Mouse (Mus musculus): ENCODE data around the gene Hist1h4f.

Gene Hist1h4f

DNA sequence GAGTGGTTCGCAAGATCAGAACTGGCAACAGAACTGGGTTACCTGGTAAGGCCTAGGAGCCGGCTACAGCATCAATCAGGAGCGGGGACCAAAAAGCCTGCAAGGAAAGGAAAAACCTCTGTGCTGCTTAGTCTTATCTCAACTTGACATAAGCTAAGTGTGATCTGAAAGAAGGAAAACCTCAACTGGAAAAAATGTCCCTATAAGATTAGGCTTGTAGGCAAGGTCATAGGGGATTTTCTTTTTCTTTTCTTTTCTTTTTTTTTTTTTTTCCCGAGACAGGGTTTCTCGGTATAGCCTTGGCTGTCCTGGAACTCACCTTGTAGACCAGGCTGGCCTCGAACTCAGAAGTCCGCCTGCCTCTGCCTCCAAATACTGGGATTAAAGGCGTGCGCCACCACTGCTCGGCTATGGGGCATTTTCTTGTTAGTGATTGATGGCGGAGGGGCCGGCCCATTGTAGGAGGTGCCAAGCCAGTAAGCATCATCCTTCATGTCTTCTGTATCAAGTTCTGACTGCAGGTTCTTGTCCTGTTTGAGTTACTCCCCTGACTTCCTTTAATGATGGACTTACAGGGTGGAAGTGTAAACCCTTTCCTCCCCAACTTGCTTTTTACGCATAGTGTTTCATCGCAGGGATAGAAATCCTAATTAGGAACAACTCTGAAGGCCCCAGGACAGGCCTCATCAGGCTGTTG, 44.5 kb downstream of the Hist1h4f start:
- DNase-seq: no peak

DNA sequence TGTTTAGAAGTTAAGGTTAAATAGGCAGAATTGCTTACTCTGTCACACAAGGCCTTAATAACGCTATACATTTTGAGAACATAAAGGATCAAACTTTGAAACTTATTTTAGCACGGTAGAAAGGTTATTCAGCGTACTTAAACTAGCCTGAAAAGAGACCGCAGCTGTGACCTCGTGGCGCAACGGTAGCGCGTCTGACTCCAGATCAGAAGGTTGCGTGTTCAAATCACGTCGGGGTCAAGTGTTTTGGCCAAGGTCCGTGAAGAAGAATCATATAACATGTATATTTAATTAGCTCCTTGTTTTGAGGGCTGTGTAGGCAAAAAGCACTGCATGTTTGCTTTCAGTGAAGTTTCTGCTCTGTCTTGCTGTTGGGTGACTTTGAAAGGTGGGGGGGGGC, 45.1 kb downstream of the Hist1h4f start:
- no peak for DNase-seq

GRCm38 (mm10) chr13:23505662-23506345, 45.6 kb downstream of the Hist1h4f start:
- DNase-seq: no peak

GRCm38 (mm10) chr13:23503797-23504196, 47.7 kb downstream of the Hist1h4f start:
- no peak for DNase-seq

GRCm38 (mm10) chr13:23502916-23503315, 48.5 kb downstream of the Hist1h4f start:
- DNase-seq: no peak

DNA sequence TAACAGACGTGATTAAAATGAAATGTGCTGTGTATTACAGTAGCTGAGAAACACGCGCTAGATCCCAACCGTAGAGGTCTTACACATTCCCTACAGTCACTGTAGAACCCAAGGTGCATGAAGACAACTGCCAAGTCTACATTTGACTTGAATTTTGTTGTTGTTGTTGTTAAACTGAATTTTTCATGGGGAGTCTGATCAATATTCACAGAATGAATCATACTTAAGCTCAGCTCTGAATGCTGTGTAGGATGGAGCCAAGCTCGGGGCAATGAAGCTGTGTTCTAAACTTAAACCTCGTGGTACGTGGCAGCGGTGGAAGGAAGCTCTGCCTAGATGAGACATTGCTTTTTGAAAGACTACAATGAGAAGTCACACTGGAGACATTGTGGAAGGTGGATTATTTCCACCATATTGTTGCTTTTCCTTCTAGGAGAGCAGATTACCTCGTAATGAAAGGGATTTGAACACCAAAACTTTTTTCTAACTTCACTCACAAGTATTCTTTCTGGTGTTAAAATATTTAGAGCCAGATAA, 49.3 kb downstream of the Hist1h4f start:
- DNase-seq: no peak

DNA sequence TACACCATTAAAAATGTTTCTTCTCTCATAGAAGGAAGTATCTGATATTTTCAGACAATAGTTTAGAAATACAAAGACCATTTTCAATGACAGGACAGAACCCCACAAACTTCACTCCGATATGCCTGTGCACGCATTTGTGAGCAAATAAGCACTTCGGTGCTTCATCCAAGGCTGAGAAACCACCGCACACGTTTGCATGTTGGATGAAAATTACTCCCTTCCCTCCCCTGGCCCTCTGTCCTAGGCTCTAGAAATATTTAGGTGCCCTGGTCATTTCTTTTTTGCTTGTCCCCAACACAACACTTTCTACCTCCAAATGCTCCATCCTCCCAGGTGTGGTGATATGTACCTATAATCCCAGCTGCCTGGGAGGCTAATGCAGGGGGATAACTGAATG, 49.9 kb downstream of the Hist1h4f start:
- no peak for DNase-seq

Measured in cerebellum, adult 11-12 months (tissue).